Mouse (Mus musculus) frontal cortex, postnatal 14 days (tissue): ENCODE data around the gene Ly6f.
"Not testable (repeated sequence)": the region's sequence is repeated elsewhere in the genome, so short reads cannot be mapped to it uniquely, and the experiment has no call there.

Source experiments
- DNase-seq, 2 experiments: peaks; one replicate each; pipeline ENCODE4 v3.0.0; 2022; ENCODE audit warnings: low spot score in 2 of 2

Gene Ly6f

GRCm38 (mm10) chr15:75268121-75268520 is at the start of gene Ly6f:
Gene Ly6f, plus strand, starts transcription at chr15:75268421.
- DNase-seq = no peak

DNA sequence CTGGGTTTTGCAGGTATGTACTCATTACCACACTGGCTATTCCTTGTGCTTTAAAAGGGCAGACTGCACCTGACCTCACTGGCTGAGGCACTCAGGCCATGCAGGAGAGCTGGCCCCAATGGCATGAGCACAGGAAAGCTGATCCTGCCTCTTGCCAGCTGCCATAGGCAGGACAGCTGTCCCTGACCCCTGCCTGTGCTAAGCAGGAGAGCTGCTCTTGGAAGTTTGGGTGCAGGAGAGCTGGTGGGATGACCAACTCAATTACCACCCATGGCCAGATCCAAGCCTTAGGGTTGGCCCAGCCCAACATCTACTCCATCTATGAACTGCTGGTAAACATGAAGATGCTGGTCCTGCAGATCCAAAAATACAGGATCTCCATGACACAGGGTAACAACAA is 46.3 kb upstream of the Ly6f start:
- DNase-seq = no peak

- DNase-seq = no peak
Measured at GRCm38 (mm10) chr15:75237736-75238288, 30.4 kb upstream of the Ly6f start.

GRCm38 (mm10) chr15:75240558-75240957 is 27.7 kb upstream of the Ly6f start:
- DNase-seq = no peak

- DNase-seq = no peak
Measured at GRCm38 (mm10) chr15:75242756-75243640, 25.2 kb upstream of the Ly6f start.

- DNase-seq = no peak
Measured at GRCm38 (mm10) chr15:75254671-75255070, 13.6 kb upstream of the Ly6f start.

- DNase-seq = no peak
Measured at GRCm38 (mm10) chr15:75265863-75266262, 2.4 kb upstream of the Ly6f start.

GRCm38 (mm10) chr15:75266626-75267025 is 1.6 kb upstream of the Ly6f start:
- no peak for DNase-seq

DNA sequence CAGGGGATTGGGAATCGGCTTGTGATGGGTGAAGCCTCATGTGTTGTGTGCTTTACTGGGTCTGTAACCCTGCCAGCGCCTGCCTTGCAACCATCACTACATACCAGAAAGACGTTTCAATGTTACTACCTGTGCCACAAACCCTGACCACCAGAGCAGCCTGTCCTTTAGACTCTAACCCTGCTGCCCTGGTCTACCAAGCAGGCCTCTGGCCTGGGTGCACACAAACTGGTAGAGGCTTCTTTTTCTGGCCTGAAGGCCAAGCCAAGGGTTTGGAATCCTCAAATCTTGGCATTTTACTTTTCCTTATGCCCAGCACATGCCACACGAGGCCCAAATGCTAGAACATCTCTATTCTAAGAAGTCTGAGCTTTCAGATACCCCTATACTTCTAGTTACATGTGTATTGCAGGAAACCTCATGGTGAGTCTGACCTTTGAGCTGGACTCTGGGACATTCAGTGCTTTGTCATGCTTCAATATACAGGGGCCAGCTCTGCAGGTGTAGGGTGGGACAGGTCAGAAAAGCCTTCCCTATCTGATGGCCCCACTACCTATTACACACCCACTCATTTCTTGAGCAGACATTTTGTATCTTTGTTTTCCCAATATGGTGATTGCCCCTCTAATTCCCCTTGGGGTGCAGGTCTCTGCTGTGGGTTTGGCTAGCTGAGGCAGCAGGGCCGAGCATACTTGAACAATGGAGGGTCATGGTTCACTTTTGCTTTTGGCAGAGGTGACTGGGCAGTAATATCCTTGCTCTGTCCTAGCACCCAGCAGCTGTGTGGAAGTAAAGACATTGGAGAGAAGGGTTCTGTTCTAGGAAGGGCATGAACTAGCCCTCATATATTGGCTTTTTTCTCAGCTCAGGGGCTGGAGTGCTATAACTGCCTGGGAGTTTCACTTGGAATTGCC is 952 bp downstream of the Ly6f start:
- no peak for DNase-seq

GRCm38 (mm10) chr15:75270169-75270568 is 1.9 kb downstream of the Ly6f start:
- DNase-seq = no peak

DNA sequence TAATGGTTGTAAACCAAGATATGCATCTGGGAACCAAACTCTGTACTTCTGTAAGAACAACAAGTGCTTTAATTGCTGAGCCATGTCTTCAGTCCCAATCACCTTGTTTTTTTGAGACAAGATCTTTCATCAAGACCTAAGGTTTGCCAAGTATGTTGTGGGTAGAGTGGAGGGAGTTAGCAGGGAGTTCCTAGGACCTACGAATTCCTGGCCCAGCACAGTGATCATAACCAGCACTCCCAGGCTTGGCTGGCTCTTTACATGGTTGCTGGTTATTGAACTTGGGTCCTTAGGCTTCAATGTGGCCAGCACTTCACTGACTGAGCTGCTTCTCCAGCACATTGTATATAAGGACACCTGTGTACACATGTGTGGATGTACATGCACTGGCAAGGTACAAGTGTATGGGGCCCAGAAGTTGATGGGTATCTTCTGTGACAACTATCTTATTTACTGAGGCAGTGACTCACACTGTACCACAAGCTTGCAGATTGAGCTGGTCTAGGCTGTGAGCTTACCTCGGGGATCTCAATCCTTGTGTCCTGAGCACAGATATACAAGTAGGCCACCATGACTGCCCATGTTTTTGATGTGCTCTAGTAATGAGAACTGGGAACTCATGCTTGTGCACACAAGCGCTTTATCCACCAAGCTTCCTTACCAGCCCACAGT is 2.6 kb downstream of the Ly6f start:
- no peak for DNase-seq

DNA sequence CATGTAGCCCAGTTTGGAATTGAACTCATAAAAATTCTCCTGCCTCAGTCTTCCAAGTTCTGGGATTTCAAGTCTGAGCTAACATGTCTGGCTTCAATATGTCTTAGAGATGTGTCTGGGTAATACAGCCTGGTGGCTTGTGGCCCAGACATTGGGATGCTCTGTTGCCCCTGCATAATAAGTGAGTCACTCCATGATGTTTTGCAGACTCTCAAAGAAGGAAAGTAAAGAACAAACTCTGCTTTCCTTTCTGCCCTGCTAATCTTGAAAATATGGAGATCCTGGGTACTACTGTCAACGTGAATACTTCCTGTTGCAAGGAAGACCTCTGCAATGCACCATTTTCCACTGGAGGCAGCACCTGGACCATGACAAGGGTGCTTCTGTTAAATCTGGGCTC is 3.2 kb downstream of the Ly6f start:
- no peak for DNase-seq

- DNase-seq = no peak
Measured at GRCm38 (mm10) chr15:75271891-75272290, 3.7 kb downstream of the Ly6f start.

GRCm38 (mm10) chr15:75281991-75282390 is 13.8 kb downstream of the Ly6f start:
- DNase-seq = not testable (repeated sequence)

DNA sequence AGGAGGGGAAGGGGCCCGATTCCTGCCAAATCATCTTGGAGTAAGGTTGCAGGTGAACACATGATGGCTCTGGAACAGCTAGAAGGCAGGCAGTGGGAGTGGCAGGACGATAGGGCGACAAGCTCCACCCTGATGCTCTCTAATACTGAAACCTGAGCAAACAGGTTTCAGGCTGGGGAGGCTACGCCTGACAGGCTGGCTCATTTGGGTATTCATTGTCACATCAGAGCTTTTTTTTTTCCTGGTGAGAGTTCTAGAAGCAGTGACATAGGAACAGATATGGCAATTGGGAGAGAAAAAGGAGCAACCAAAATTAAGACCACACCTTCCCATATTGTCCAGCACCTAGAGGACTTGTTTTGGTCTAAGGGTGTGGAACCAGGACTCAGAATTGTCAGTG is 18.3 kb downstream of the Ly6f start:
- DNase-seq = not testable (repeated sequence)

DNA sequence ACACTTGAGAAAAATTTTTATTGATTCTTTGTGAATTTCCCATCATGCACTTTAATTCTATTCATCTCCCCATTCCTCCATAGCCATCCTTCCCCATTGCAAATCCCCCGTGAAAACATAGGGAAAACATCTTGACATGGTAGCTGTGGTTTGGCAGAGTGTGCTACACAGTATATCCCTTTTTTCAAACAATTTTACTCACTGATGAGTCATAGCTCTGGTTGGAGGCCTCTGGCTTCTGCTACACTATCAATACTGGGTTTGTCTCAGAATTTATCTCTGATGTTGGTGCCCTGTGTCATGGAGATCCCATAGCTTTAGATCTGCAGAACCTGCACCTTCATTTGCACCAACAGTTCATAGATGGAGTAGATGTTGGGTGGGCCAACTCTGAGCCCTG is 24.2 kb downstream of the Ly6f start:
- no peak for DNase-seq

- no peak for DNase-seq
Measured at GRCm38 (mm10) chr15:75293873-75294385, 25.7 kb downstream of the Ly6f start.

- no peak for DNase-seq
Measured at GRCm38 (mm10) chr15:75306101-75306500, 37.9 kb downstream of the Ly6f start.

DNA sequence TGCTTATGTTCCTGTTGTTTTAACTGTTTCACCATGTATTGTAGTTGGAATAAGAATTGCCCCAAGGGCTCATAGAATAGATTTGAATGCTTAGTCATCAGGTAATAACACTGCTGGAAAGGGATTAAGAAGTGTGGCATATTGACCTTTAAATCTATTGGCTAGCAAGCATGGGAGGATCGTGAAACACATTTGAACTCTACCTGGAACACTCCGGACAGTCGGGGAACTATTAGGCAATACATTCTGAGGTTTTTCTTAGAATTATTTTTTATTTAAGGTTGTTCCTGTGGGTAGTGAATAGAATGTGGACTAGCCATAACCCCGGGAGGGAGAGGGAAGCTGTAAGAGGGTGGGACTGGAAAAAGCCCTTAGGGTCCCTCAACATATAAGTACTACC is 41.0 kb downstream of the Ly6f start:
- no peak for DNase-seq

DNA sequence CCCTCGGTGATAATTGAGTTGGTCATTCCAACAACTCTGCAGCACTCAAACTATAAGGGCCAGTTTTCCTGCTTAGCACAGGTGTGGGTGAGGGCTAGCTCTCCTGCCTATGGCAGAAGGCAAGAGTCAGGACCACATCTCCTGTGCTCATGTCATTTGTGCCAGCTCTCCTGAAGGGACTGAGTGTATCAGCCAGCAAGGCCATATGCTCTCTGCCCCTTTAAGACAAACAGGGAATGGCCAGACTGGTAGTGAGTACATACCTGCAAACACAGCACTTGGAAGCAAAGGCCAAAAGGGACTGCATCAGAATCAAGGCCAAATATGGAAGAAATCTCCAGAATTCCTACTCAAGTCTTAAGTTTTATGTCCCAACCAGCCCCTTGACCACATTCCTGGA is 41.7 kb downstream of the Ly6f start:
- no peak for DNase-seq

DNA sequence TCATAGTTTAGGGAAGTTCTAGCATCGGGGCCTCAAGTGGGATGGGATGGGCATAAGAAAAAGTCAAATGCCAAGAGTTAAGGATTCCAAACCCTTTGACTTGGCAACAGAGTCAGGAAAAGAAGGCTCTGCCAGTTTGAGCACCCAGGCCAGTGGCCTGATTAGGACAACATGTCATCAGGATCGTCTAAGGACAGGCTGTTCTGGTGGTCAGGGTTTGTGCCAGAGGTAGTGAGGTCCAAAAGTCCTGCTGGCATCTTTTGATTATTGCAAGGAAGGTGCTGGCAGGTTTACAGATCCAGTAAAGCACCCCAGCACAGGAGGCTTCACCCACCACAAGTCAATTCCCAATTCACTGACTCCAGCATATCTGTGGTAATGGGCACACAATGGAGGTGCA is 46.2 kb downstream of the Ly6f start:
- DNase-seq = no peak

GRCm38 (mm10) chr15:75317255-75317654 is 49.0 kb downstream of the Ly6f start:
- DNase-seq = no peak
